Mouse (Mus musculus): ENCODE results near the gene Palld.

- TF ChIP-seq CTCF (conservative IDR thresholded peaks at IDR 0.05; ENCODE audit: low read length) (no peak), NANOG (IDR thresholded peaks at IDR 0.05; ENCODE audit: borderline replicate concordance, low read length) (no peak), POU5F1 (IDR thresholded peaks at IDR 0.05; ENCODE audit: borderline replicate concordance, low read length) (no peak)
Measured at GRCm38 (mm10) chr8:61758686-61759326, 143.7 kb downstream of the Palld start.

Measured in E14TG2a.4 (cell line).